Mouse (Mus musculus): Measurements from ENCODE around the gene Exoc6b.

Exoc6b gene

GRCm38 (mm10) chr6:84585686-84586300, 483.5 kb downstream of the Exoc6b start:
- peak; percentile 21 for DNase-seq (ENCODE audit: low read depth)

DNA sequence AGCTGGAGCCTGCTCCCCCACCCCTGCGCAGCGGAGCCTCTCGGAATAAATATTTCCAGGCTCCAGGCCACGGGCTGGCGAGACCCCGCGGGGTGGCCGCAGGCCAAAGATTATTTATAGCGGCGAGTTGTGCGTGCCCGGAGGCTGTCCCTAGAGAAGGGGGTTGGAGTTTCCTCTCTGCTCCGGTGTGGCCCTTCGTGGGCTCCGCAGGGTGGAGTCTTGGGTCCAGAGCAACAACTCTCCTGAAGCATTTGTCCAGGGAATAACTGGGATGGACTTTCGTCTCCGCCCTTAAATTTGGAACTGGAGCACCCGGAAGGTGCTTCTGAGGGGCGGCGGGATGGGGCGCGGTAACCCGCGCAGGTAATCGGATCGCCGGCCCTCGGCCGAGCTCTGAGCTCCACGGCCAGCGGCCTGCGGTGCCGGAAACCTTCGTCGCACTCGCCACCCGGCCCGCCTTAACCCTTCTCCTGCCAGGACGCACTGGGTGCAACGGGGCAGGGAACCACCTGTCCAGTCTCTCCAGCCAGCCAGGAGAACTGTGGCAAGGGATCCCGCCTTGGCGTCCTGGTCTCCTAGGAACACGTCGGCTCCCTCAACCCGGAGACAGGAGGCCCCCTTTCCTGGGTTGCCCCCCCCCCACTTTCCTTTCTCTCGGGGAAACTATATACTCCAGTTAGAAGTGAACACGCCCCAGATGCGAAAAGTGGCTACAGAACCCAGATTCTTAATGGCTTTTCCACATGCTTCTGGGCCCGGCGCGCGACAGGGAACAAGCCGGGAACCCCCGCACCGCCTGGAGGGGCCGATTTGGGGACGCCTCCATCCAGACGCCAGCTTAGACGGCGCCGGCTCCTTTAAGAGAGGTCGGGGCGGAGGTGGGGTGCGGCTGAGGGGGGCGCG, 484.3 kb downstream of the Exoc6b start:
- peak; percentile 17 for DNase-seq (ENCODE audit: low read depth)

DNA sequence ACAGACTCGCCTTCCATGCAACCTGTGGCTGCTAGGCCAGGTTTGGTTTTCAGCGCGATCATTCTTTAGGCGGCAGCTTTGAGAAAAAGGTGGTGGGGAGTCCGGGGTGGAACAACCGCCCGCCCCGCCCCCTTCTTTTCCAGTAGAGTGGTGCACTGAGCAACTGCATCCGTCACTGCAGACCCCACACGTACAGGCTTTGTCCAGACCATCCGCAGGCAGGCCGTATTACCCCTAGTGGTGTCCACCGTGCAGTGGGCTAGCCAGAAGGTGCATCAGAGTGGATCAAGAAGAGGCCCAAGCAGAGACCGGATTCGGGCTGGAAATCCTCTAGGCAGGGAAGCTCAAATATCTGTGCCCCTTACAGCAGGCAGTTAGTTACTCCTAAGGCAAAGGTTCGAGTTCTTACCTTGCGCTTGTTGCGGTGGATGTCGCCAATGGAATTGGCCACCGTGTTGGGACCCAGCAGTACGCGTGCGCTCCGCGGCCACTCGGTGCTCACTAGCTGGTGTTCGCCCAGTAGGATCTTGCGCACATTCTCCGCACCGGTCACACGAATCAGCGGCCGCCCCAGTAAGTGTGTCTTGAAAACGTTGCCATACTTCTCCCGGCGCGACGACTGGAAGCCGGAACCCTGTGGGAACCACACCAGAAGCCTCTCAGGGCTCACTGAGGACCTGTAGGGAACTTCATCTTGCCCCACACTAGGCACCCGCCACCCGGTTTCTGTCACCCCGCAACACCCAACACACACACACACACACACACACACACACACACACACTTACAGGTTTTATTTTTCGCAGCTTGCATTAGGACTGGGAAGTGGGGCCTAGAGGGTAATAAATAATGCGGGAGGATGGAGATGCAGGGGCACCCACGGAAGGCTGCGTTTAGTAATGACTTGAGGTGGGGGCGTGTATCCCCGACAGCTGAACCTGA, 485.2 kb downstream of the Exoc6b start:
- peak; percentile 6 for DNase-seq (ENCODE audit: low read depth)

GRCm38 (mm10) chr6:84583371-84583770, 485.9 kb downstream of the Exoc6b start:
- peak; percentile 60 for DNase-seq (ENCODE audit: low read depth)

DNA sequence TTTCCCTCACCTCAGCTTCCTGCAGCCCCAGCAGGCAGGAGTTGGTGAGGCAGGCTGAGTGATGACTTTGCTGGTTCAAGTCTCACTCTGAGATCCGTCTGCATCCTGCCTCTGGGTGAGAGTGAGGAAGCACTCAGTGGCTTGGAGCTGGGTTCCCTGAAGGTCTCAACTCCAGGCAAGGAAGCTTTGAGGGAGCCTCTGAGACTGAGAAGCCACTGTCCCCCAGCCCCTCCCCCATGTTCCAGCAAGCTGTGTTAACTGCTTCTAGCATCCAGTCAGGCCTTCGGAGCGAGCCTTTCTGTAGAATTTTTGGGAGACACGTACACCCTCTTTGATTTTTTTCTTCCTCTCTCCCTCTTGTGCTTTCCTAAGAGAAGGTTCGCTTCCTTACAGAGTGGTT, 486.5 kb downstream of the Exoc6b start:
- no peak for DNase-seq (ENCODE audit: low read depth)

GRCm38 (mm10) chr6:84581833-84582445, 487.4 kb downstream of the Exoc6b start:
- no peak for DNase-seq (ENCODE audit: low read depth)

GRCm38 (mm10) chr6:84580979-84581832, 488.1 kb downstream of the Exoc6b start:
- no peak for DNase-seq (ENCODE audit: low read depth)

DNA sequence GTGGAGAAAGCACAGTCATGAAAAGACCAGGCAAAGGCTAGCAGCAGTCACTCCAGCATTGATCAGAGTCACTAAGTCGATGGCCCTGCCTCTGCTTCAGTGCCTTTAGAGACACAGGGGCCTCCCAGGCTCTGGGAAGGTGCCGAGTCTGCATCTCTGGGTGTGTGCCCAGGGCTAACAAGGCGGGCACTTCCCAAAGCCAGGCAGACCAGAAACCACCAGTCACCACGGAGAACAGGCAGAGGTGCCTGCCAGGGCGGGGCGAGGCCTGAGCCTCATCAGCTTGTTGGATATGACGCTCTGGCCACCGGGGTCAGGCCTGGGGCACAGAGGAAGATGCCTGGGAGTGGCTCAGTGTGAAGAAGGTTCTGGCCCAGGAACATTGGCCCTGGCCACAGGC, 489.8 kb downstream of the Exoc6b start:
- no peak for DNase-seq (ENCODE audit: low read depth)

- no peak for DNase-seq (ENCODE audit: low read depth)
Measured at GRCm38 (mm10) chr6:84578928-84579327, 490.4 kb downstream of the Exoc6b start.

DNA sequence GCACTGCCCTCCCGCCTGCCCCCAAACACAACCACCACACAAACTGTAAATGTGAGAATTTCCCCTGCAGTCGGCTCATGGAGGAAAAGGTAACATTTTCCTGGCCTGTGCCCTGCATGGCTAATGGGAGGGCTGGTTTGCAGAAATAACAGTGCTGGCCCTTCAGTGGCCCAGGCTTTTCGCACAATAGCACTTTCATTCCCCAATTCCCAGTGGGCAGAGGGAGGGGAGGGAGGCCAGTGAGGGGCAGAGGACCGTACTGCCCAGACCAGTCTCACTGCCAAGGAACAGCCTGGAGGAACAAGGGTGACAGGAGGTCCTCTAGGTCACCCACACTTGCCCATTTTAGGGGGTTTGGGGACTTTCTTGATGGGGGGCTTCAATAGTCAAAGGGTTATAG, 491.4 kb downstream of the Exoc6b start:
- no peak for DNase-seq (ENCODE audit: low read depth)

DNA sequence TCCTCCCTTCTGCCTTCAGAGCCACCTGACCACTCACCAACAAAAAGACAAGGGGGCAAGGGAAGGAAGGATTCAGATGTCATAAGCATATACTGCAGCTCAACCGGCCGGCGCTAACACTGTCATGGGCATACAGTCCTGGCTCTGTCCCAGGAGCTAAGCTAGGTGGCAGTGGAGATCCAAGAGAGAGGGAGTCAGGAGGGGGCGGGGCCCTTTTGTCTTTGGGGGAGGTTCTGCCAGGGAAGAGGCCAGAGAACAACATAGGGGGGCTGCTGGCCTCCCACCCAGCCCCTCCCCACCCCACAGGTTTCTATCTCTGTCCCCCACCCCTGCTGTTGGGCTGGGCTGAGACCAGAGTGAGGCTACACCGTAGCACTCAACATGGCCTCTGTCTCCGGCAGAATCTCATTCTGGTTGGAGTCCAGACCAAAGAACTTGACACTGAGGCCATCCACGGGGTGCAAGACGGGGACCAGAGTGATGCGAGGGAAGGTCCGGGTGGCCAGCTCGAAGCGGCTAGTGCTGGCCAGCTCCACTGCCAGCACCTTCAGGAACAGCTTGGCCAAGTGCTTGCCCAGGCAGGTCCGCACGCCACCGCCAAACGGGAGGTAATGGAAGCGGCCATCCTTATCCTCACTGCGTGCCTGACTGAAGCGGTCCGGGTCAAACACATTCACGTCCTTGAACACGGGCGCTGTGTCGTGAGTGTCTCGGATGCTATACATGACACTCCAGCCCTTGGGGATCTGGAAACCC, 495.2 kb downstream of the Exoc6b start:
- DNase-seq (ENCODE audit: low read depth) = peak; percentile 48

GRCm38 (mm10) chr6:84570039-84570438, 499.3 kb downstream of the Exoc6b start:
- DNase-seq (ENCODE audit: low read depth) = no peak

DNA sequence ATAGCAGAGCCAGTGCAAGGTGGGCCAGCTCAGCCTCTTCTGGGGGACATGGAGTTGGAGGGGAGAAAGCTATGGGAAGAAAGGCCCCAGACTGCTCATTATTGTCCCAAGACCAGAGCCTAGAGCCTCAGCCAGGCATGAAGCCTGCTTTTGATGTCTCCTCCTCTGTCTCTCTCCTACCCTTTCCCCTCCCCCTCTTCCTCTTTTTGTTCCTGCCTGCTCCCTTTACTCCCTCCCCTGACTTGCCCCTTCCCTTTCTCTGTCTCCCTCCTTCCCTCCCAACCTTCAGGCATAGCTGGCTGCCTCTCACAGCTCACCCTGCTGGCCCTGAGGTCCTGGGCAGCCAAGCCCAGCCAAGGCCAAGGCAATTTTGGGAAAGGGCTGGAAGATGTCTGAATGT, 499.7 kb downstream of the Exoc6b start:
- DNase-seq (ENCODE audit: low read depth) = peak; percentile 71

DNA sequence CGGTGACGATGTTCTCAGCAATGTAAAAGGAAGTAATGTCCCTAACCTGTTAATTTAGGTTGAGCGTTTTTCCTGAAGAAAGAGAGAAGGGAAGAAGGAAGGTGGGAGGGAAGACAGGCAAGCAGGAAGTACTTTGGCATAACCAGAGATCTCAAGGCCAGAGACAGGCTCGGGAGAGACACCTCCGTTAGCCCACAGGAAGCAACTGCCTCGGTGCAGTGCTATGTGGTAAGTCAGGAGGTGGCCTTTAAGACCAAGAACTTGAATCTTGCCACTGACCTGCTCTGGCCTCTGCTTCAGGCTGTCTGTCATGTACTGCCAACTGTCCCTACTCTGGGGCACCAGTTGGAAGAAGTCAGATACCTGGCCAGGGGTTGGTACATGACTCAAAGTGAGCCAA, 500.4 kb downstream of the Exoc6b start:
- DNase-seq (ENCODE audit: low read depth) = peak; percentile 87
